Mouse (Mus musculus) cerebellum, adult 2 months (tissue): Measurements from ENCODE around the gene Krt222.

Source experiments
- CTCF ChIP-seq: fragments of 200-500 bp; IDR thresholded peaks from 2 replicates; pipeline ENCODE4 v1.5.1; 2011; ENCODE audit warnings: low read depth, mild to moderate bottlenecking, control low read depth, low read length, moderate library complexity, borderline replicate concordance; ENCODE audit not compliant: insufficient read depth
- POLR2A ChIP-seq: fragments of 200-500 bp; IDR thresholded peaks from 2 replicates; pipeline ENCODE4 v1.6.1; 2011; ENCODE audit warnings: low read length, control low read depth, borderline replicate concordance; ENCODE audit not compliant: insufficient read depth

GRCm38 (mm10) chr11:99230261-99231048 is 13.4 kb downstream of the Krt222 start, which contains the start of gene Smarce1:
- no peak for TF ChIP-seq CTCF
- peak; percentile 60 for TF ChIP-seq POLR2A
